18 mouse cellular contexts compared by ENCODE assay signal in genomic region chr11:70678576-70678975, GRCm38 (mm10). TPM values are rescaled to one million over a fixed set of nuclear protein-coding genes. Genes with fewer than 3 reads are reported as not detected.
DNase-seq lines count a peak whose midpoint lies in the region; ATAC-seq and TF ChIP-seq lines count a peak whose summit lies in the region.
"Had no signal": no experiment of that assay in that cellular context is flagged by ENCODE, and none has a peak within 500 bp of the region (broad histone marks: within the 10 kb centered on the region; RNA-seq: fewer than 3 reads in every experiment).

No protein-coding gene starts in this region.

- H3K27me3 ChIP-seq in liver, adult 2 months (ENCODE audit: control insufficient read depth, insufficient read depth, low read length) = no peaks in the 10 kb centered on the region
- no peaks in the 10 kb centered on the region for H3K27me3 ChIP-seq in liver, embryonic 12.5 days (replicated peaks)
- H3K27me3 ChIP-seq in liver, embryonic 15.5 days = no peaks in the 10 kb centered on the region
- H3K27me3 ChIP-seq: embryonic facial prominence, embryonic 13.5 days; forebrain, embryonic 13.5 days; heart, embryonic 13.5 days; hindbrain, embryonic 15.5 days had no signal

- no peak for TF ChIP-seq CTCF in liver, adult 2 months (IDR thresholded peaks at IDR 0.05; ENCODE audit: low read depth, low read length)

- no peaks in the 10 kb centered on the region for H3K9me3 ChIP-seq in liver, embryonic 12.5 days (replicated peaks)
- no peaks in the 10 kb centered on the region for H3K9me3 ChIP-seq in liver, embryonic 15.5 days (replicated peaks)
- H3K9me3 ChIP-seq: embryonic facial prominence, embryonic 13.5 days; forebrain, embryonic 13.5 days; heart, embryonic 13.5 days; hindbrain, embryonic 15.5 days had no signal

- no peaks in the 10 kb centered on the region for H3K79me2 ChIP-seq in liver, adult 2 months (ENCODE audit: control insufficient read depth, insufficient read depth, low read length)

- H3K4me3 ChIP-seq in liver, adult 2 months (ENCODE audit: insufficient read depth, low read depth, low read length) = no peak overlapping the region
- H3K4me3 ChIP-seq in liver, embryonic 12.5 days = no peak overlapping the region
- H3K4me3 ChIP-seq in liver, embryonic 15.5 days (replicated peaks) = no peak overlapping the region
- H3K4me3 ChIP-seq: embryonic facial prominence, embryonic 13.5 days; forebrain, embryonic 13.5 days; gastrocnemius, adult 2 months; heart, embryonic 13.5 days; hindbrain, embryonic 15.5 days had no signal

- DNase-seq in liver, adult 2 months (ENCODE audit: extremely low read depth, low read depth, low spot score) = peak; percentile 76
- DNase-seq in liver = no peak
- DNase-seq in yolk sac, embryonic 10.5 days (ENCODE audit: low spot score) = peak; percentile 72
- DNase-seq in testis, postnatal 10 days (ENCODE audit: low spot score) = no peak
- no peak for DNase-seq in gastrocnemius, postnatal 10 days
- DNase-seq: adrenal gland, adult 2 months; adrenal gland, postnatal 36 days; cerebellum, adult 11-12 months; cerebellum, adult 9-10 months; gastrocnemius, adult 2 months; gastrocnemius, postnatal 36 days; heart, postnatal 36 days had no signal

- TF ChIP-seq POLR2A in liver, adult 2 months (IDR thresholded peaks at IDR 0.05; ENCODE audit: extremely low read depth, insufficient read depth, low read length) = no peak

- ATAC-seq in liver, embryonic 12.5 days = no peak; the same call in 1 of the 2 replicates
- ATAC-seq in liver, embryonic 15.5 days (ENCODE audit: insufficient read depth) = peak; percentile 54
- ATAC-seq: forebrain, embryonic 13.5 days had no signal

- H3K27ac ChIP-seq in liver, adult 2 months (replicated peaks; ENCODE audit: insufficient read depth, low read depth, low read length) = peak overlapping the region; percentile 95
- H3K27ac ChIP-seq in liver, embryonic 12.5 days = peak overlapping the region; percentile 65
- H3K27ac ChIP-seq in liver, embryonic 15.5 days (replicated peaks) = peak overlapping the region; percentile 73
- H3K27ac ChIP-seq: embryonic facial prominence, embryonic 13.5 days; forebrain, embryonic 13.5 days; gastrocnemius, adult 2 months; heart, embryonic 13.5 days; hindbrain, embryonic 15.5 days had no signal

- WGBS in liver, adult 2 months = 35% methylated on average over 2 of the region's 2 CpGs
- 75% methylated on average over 2 of the region's 2 CpGs for WGBS in liver, embryonic 12.5 days (ENCODE audit: insufficient replicate concordance)
- 73% methylated on average over 2 of the region's 2 CpGs for WGBS in liver, embryonic 15.5 days (ENCODE audit: insufficient replicate concordance)

- H3K9ac ChIP-seq in liver, adult 2 months (ENCODE audit: low read depth, low read length) = 0 out of 2 replicates have a peak overlapping the region, but pooled peaks have one; percentile 24
- no peak overlapping the region for H3K9ac ChIP-seq in liver, embryonic 12.5 days
- no peak overlapping the region for H3K9ac ChIP-seq in liver, embryonic 15.5 days
- H3K9ac ChIP-seq: embryonic facial prominence, embryonic 13.5 days; forebrain, embryonic 13.5 days; heart, embryonic 13.5 days; hindbrain, embryonic 15.5 days had no signal

- H3K4me2 ChIP-seq in liver, embryonic 12.5 days = no peak overlapping the region
- no peak overlapping the region for H3K4me2 ChIP-seq in liver, embryonic 15.5 days
- H3K4me2 ChIP-seq: embryonic facial prominence, embryonic 13.5 days; forebrain, embryonic 13.5 days; heart, embryonic 13.5 days; hindbrain, embryonic 15.5 days had no signal

- H3K4me1 ChIP-seq in liver, adult 2 months (ENCODE audit: control insufficient read depth, insufficient read depth, low read length) = peaks cover 16% of the 10 kb centered on the region
- peaks cover 39% of the 10 kb centered on the region for H3K4me1 ChIP-seq in liver, embryonic 12.5 days
- peaks cover 26% of the 10 kb centered on the region for H3K4me1 ChIP-seq in liver, embryonic 15.5 days (replicated peaks)

- peaks cover 14% of the 10 kb centered on the region for H3K36me3 ChIP-seq in liver, adult 2 months (ENCODE audit: control insufficient read depth, insufficient read depth, low read length)
- peaks cover 69% of the 10 kb centered on the region for H3K36me3 ChIP-seq in liver, embryonic 12.5 days
- H3K36me3 ChIP-seq in liver, embryonic 15.5 days (replicated peaks) = peaks cover 36% of the 10 kb centered on the region

RNA-seq across cellular contexts. Expression of gene Camta2, which starts 9.3 kb away (rescaled TPM):
- 2.3 and 3.0 TPM in 2 replicates for total RNA-seq in liver, adult 2 months (2014; rRNA removed)
- polyA plus RNA-seq in liver, adult 2 months (2012; rRNA removed) = 14.7 and 16.9 TPM in 2 replicates
- 6.1 and 6.4 TPM in 2 replicates for polyA plus RNA-seq in liver, embryonic 12.5 days (2016; fragmentation: Nextera tagmentation; extraction: Ambion mirVana)
- 3.3 and 3.4 TPM in 2 replicates for polyA plus RNA-seq in liver, embryonic 15.5 days (2015; fragmentation: Nextera tagmentation; extraction: Ambion mirVana)
- 10 to 100 TPM; 20.6 to 21.8 TPM for total RNA-seq in gastrocnemius, postnatal 10 days (2021)

RNA-seq across cellular contexts. Expression of gene Spag7, which starts 9.4 kb away (rescaled TPM):
- total RNA-seq in liver, adult 2 months (2014; rRNA removed) = 29.4 and 31.6 TPM in 2 replicates
- 21.0 and 24.0 TPM in 2 replicates for polyA plus RNA-seq in liver, adult 2 months (2012; rRNA removed)
- polyA plus RNA-seq in liver, embryonic 12.5 days (2016; fragmentation: Nextera tagmentation; extraction: Ambion mirVana) = 76.8 and 84.5 TPM in 2 replicates
- polyA plus RNA-seq in liver, embryonic 15.5 days (2015; fragmentation: Nextera tagmentation; extraction: Ambion mirVana) = 55.1 and 59.5 TPM in 2 replicates
- 100 to 1,000 TPM; 131 to 133 TPM for total RNA-seq in gastrocnemius, postnatal 10 days (2021)

RNA-seq across cellular contexts. Expression of gene Inca1, which starts 21.4 kb away (rescaled TPM):
- total RNA-seq in liver, adult 2 months (2014; rRNA removed) = 14.1 and 18.4 TPM in 2 replicates
- polyA plus RNA-seq in liver, adult 2 months (2012; rRNA removed) = 19.5 and 29.9 TPM in 2 replicates
- 0.41 and 0.97 TPM in 2 replicates for polyA plus RNA-seq in liver, embryonic 12.5 days (2016; fragmentation: Nextera tagmentation; extraction: Ambion mirVana)
- polyA plus RNA-seq in liver, embryonic 15.5 days (2015; fragmentation: Nextera tagmentation; extraction: Ambion mirVana) = 1.3 and 1.6 TPM in 2 replicates
- total RNA-seq in gastrocnemius, postnatal 10 days (2021) = 1 to 10 TPM; 1.6 to 2.5 TPM

RNA-seq across cellular contexts. Expression of gene Eno3, which starts 21.6 kb away (rescaled TPM):
- total RNA-seq in liver, adult 2 months (2014; rRNA removed) = 3.0 and 3.3 TPM in 2 replicates
- polyA plus RNA-seq in liver, adult 2 months (2012; rRNA removed) = 4.0 and 4.5 TPM in 2 replicates
- polyA plus RNA-seq in liver, embryonic 12.5 days (2016; fragmentation: Nextera tagmentation; extraction: Ambion mirVana) = 6.7 and 7.6 TPM in 2 replicates
- 10.8 and 18.2 TPM in 2 replicates for polyA plus RNA-seq in liver, embryonic 15.5 days (2015; fragmentation: Nextera tagmentation; extraction: Ambion mirVana)
- total RNA-seq in gastrocnemius, postnatal 10 days (2021) = 1,000 to 10,000 TPM; 5,193 to 5,983 TPM

RNA-seq across cellular contexts. Expression of gene Kif1c, which starts 21.8 kb away (rescaled TPM):
- 50.8 and 60.9 TPM in 2 replicates for total RNA-seq in liver, adult 2 months (2014; rRNA removed)
- polyA plus RNA-seq in liver, adult 2 months (2012; rRNA removed) = 75.6 and 93.7 TPM in 2 replicates
- 1.0 and 1.1 TPM in 2 replicates for polyA plus RNA-seq in liver, embryonic 12.5 days (2016; fragmentation: Nextera tagmentation; extraction: Ambion mirVana)
- 0.79 and 0.85 TPM in 2 replicates for polyA plus RNA-seq in liver, embryonic 15.5 days (2015; fragmentation: Nextera tagmentation; extraction: Ambion mirVana)
- total RNA-seq in gastrocnemius, postnatal 10 days (2021) = 100 to 1,000 TPM; 195 to 205 TPM

Comparison
In these comparisons a context has a peak if more than half of its experiments do, and no peak if none do; other contexts are left out.
1. DNase-seq: peak in liver, adult 2 months (single experiment) and yolk sac, embryonic 10.5 days (single experiment); none in liver (single experiment), testis, postnatal 10 days (single experiment) and gastrocnemius, postnatal 10 days (single experiment).
2. Peak in every context shown above with its lines, with median percentiles within 50 percentile points of each other: H3K27ac ChIP-seq.